Mouse (Mus musculus) heart, postnatal 4 days (tissue): ENCODE results near the gene Gm13696. TPM values are rescaled to one million over a fixed set of nuclear protein-coding genes. Genes with fewer than 3 reads are reported as not detected.
A peak's percentile ranks its signal among the peaks of the same experiment; 100 is the strongest.
"Not testable (repeated sequence)": the region's sequence is repeated elsewhere in the genome, so short reads cannot be mapped to it uniquely, and the experiment has no call there.

Experiments
- DNase-seq: peaks from one replicate; pipeline ENCODE4 v3.0.0; 2021
- total RNA-seq, 2 experiments: library from RNA; stranded (reverse); gene quantifications; 2 replicates each; pipeline ENCODE4 v1.2.3; 2021

Gene Gm13696
- total RNA-seq: 1 to 10 TPM; 1.1 TPM

GRCm38 (mm10) chr2:83972823-83973222 is at the start of gene Gm13696:
Gm13696 (plus strand) TSS chr2:83973123.
- not testable (repeated sequence) for DNase-seq

- DNase-seq: no peak
These were observed 43.3 kb upstream of the Gm13696 start for GRCm38 (mm10) chr2:83929478-83930088.

GRCm38 (mm10) chr2:83940931-83941361 is 32.0 kb upstream of the Gm13696 start, which contains the start of gene Zswim2:
Zswim2 (minus strand) TSS chr2:83941228.
- DNase-seq: peak; percentile 23

- DNase-seq: no peak
These were observed 31.5 kb upstream of the Gm13696 start for GRCm38 (mm10) chr2:83941378-83941777.

GRCm38 (mm10) chr2:83941792-83942191 is 31.1 kb upstream of the Gm13696 start:
- no peak for DNase-seq

- not testable (repeated sequence) for DNase-seq
These were observed 17.5 kb upstream of the Gm13696 start, which contains the start of gene Gm13698 for GRCm38 (mm10) chr2:83955393-83955792. Gm13698 (plus strand) TSS chr2:83955693.

- DNase-seq: not testable (repeated sequence)
These were observed 11.7 kb upstream of the Gm13696 start, which contains the start of gene Gm13693 for GRCm38 (mm10) chr2:83961203-83961602. Gm13693 (plus strand) TSS chr2:83961503.

GRCm38 (mm10) chr2:83967013-83967412 is 5.9 kb upstream of the Gm13696 start, which contains the start of gene Gm13695:
Gm13695 (plus strand) TSS chr2:83967313.
- DNase-seq: not testable (repeated sequence)

GRCm38 (mm10) chr2:83978633-83979032 is 5.7 kb downstream of the Gm13696 start, which contains the start of gene Gm13694:
Gm13694 (plus strand) TSS chr2:83978933.
- DNase-seq: not testable (repeated sequence)

- DNase-seq: not testable (repeated sequence)
These were observed 11.5 kb downstream of the Gm13696 start, which contains the start of gene Gm13697 for GRCm38 (mm10) chr2:83984443-83984842. Gm13697 (plus strand) TSS chr2:83984743.

- not testable (repeated sequence) for DNase-seq
These were observed 17.3 kb downstream of the Gm13696 start, which contains the start of gene Gm13691 for GRCm38 (mm10) chr2:83990253-83990652. Gm13691 (plus strand) TSS chr2:83990553.

GRCm38 (mm10) chr2:83993639-83994255 is 20.8 kb downstream of the Gm13696 start:
- not testable (repeated sequence) for DNase-seq

- not testable (repeated sequence) for DNase-seq
These were observed 21.6 kb downstream of the Gm13696 start for GRCm38 (mm10) chr2:83994526-83994925.

- DNase-seq: no peak
These were observed 36.0 kb downstream of the Gm13696 start for GRCm38 (mm10) chr2:84008913-84009312.

- no peak for DNase-seq
These were observed 36.9 kb downstream of the Gm13696 start for GRCm38 (mm10) chr2:84009818-84010217.

- no peak for DNase-seq
These were observed 41.6 kb downstream of the Gm13696 start for GRCm38 (mm10) chr2:84014572-84014971.

GRCm38 (mm10) chr2:84016291-84016690 is 43.4 kb downstream of the Gm13696 start:
- DNase-seq: not testable (repeated sequence)

GRCm38 (mm10) chr2:84018330-84018729 is 45.4 kb downstream of the Gm13696 start:
- DNase-seq: no peak

- no peak for DNase-seq
These were observed 46.8 kb downstream of the Gm13696 start for GRCm38 (mm10) chr2:84019519-84020305.

GRCm38 (mm10) chr2:84021930-84022329 is 49.0 kb downstream of the Gm13696 start:
- no peak for DNase-seq

GRCm38 (mm10) chr2:84022905-84023304 is 50.0 kb downstream of the Gm13696 start:
- DNase-seq: no peak

GRCm38 (mm10) chr2:84023319-84023718 is 50.4 kb downstream of the Gm13696 start:
- DNase-seq: no peak
